Mouse (Mus musculus): ENCODE measurements at regions not wholly inside any gene's neighbourhood (a gene's known extent, or its start where the extent isn't known, plus 50 kb on each side); places are given as distances from the start of the nearest gene placed in this dataset.

DNA sequence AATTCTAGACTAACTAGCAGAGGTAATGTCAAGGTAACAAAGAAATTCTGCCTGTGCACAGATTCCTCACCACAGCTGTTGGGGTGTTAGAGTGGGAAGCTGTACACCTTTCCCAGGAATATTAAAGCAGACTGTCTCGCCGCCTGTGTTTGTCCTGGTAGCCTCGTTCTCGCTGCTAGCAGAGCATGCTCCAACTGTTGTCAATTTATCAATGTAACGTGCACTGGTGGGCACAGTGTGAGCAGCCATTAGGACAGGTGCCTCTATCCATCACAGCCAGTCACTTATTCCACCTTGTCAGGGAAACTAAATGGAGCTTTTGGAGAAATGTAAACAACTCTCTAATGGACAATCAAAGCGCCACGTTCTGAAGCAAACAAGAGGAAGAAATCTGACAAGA, 339.4 kb downstream of the Lmo4 start:
- no peak for TF ChIP-seq CTCF (conservative IDR thresholded peaks at IDR 0.05; ENCODE audit: low read length)
- TF ChIP-seq NANOG (IDR thresholded peaks at IDR 0.05; ENCODE audit: borderline replicate concordance, low read length), result no peak
